Mouse (Mus musculus): ENCODE measurements around the gene Abi3bp.

- TF ChIP-seq UBTF (IDR thresholded peaks at IDR 0.05; ENCODE audit: borderline replicate concordance, insufficient read depth, low read depth, low read length), result no peak
- TF ChIP-seq CTCF (IDR thresholded peaks at IDR 0.05 in 2 of 3, conservative IDR thresholded peaks at IDR 0.05 in 1 of 3; ENCODE audit: control insufficient read depth in 1 of 3, insufficient read depth in 1 of 3, low read depth in 2 of 3, low read length in 3 of 3, poor library complexity in 1 of 3, severe bottlenecking in 1 of 3), result no peak
- TF ChIP-seq CHD2 (IDR thresholded peaks at IDR 0.05; ENCODE audit: low read length), result no peak
- no peak for TF ChIP-seq MXI1 (IDR thresholded peaks at IDR 0.05; ENCODE audit: low read depth, low read length)
Measured at GRCm38 (mm10) chr16:56715608-56716007, 237.9 kb downstream of the Abi3bp start.
